Comparison of ENCODE assay signal across 15 mouse cellular contexts in the genomic region with DNA sequence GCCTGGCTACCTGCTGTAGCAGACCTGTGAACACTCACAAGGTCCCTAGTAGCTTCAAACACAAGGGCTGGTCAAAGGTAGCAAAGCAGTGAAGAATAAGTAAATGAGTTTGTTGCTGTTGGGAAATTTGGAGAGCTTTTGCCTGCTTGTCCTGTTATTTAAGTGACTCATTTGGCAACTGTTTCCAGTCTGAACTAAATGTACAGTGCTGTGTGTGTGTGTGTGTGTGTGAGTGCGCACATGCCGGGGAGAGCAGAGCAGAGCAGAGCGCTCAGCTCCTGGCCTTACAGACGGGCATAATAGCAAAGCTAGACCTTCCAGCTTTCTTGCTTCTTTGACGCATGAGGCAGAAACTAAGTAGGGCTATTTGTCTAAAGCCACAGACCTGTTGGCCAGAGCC. TPM values are rescaled to one million over a fixed set of nuclear protein-coding genes. Genes with fewer than 3 reads are reported as not detected.
DNase-seq lines count a peak whose midpoint lies in the region; ATAC-seq lines count a peak whose summit lies in the region.
"Had no signal": no experiment of that assay in that cellular context is flagged by ENCODE, and none has a peak within 500 bp of the region (broad histone marks: within the 10 kb centered on the region; RNA-seq: fewer than 3 reads in every experiment).

No protein-coding gene starts in this region.

- H3K36me3 ChIP-seq in embryonic facial prominence, embryonic 14.5 days (ENCODE audit: control insufficient read depth, insufficient read depth, low read length), result no peaks in the 10 kb centered on the region
- H3K36me3 ChIP-seq in embryonic facial prominence, embryonic 10.5 days (replicated peaks), result no peaks in the 10 kb centered on the region

- no peak overlapping the region for H3K27ac ChIP-seq in embryonic facial prominence, embryonic 14.5 days (replicated peaks; ENCODE audit: low read depth, low read length)
- no peak overlapping the region for H3K27ac ChIP-seq in embryonic facial prominence, embryonic 10.5 days (replicated peaks)

- intact Hi-C loops in left cerebral cortex, postnatal 4 days (cut with DNase I), result no loop called here
- intact Hi-C loops in left cerebral cortex, postnatal 14 days (cut with DNase I), result no loop called here

- H3K27me3 ChIP-seq in embryonic facial prominence, embryonic 14.5 days (replicated peaks; ENCODE audit: control insufficient read depth, insufficient read depth, low read length), result peaks cover 47% of the 10 kb centered on the region
- peaks cover 58% of the 10 kb centered on the region for H3K27me3 ChIP-seq in embryonic facial prominence, embryonic 10.5 days (replicated peaks; ENCODE audit: low read depth, poor library complexity, severe bottlenecking)

- WGBS in embryonic facial prominence, embryonic 14.5 days, result 79% methylated on average over 5 of the region's 5 CpGs
- WGBS in embryonic facial prominence, embryonic 10.5 days, result 84% methylated on average over 5 of the region's 5 CpGs

- no peaks in the 10 kb centered on the region for H3K9me3 ChIP-seq in embryonic facial prominence, embryonic 14.5 days (ENCODE audit: control insufficient read depth, low read length)
- no peaks in the 10 kb centered on the region for H3K9me3 ChIP-seq in embryonic facial prominence, embryonic 10.5 days

- H3K4me3 ChIP-seq in embryonic facial prominence, embryonic 14.5 days (ENCODE audit: low read depth, low read length), result no peak overlapping the region
- no peak overlapping the region for H3K4me3 ChIP-seq in embryonic facial prominence, embryonic 10.5 days

- H3K9ac ChIP-seq in embryonic facial prominence, embryonic 14.5 days (ENCODE audit: low read depth, low read length), result no peak overlapping the region

- H3K4me1 ChIP-seq in embryonic facial prominence, embryonic 14.5 days (ENCODE audit: control insufficient read depth, insufficient read depth, low read length), result peaks cover 3% of the 10 kb centered on the region
- H3K4me1 ChIP-seq in embryonic facial prominence, embryonic 10.5 days, result peaks cover 29% of the 10 kb centered on the region

- peak; percentile 48 for DNase-seq in embryonic facial prominence, embryonic 14.5 days (ENCODE audit: low spot score)
- no peak for DNase-seq in embryonic facial prominence, embryonic 10.5 days (ENCODE audit: low spot score)
- peak; percentile 25 to 60 for DNase-seq in left cerebral cortex, adult 8-10 months (ENCODE audit: low spot score in 2 of 2)
- DNase-seq in left cerebral cortex, postnatal 4 days, result no peak
- peak; percentile 43 for DNase-seq in adipocyte (ENCODE audit: low spot score)
- DNase-seq in left cerebral cortex, postnatal 14 days (ENCODE audit: low spot score in 2 of 2), result peak; percentile 65 to 82
- DNase-seq in testis, postnatal 14 days (ENCODE audit: low spot score), result no peak
- no peak for DNase-seq in spleen, postnatal 4 days (ENCODE audit: low spot score in 2 of 2)
- DNase-seq: cerebellum, adult 8-10 months; heart, postnatal 36 days had no signal

- no peak for ATAC-seq in embryonic facial prominence, embryonic 14.5 days (ENCODE audit: low read depth)
- ATAC-seq: forebrain, embryonic 16.5 days; intestine, embryonic 16.5 days had no signal

- no peak overlapping the region for H3K4me2 ChIP-seq in embryonic facial prominence, embryonic 14.5 days (ENCODE audit: low read depth, low read length)
- H3K4me2 ChIP-seq: liver, embryonic 11.5 days had no signal

RNA-seq across cellular contexts. Expression of a gene that starts 1.7 kb away (rescaled TPM):
- polyA plus RNA-seq in embryonic facial prominence, embryonic 14.5 days (2014; fragmentation: Nextera tagmentation; extraction: Ambion mirVana), result 10.8 and 12.1 TPM in 2 replicates
- 3.7 and 7.3 TPM in 2 replicates for polyA plus RNA-seq in embryonic facial prominence, embryonic 10.5 days (2016; fragmentation: Nextera tagmentation; extraction: Ambion mirVana)
- 1 to 10 TPM in 3 of 4 experiments, under 1 TPM in 1; 0.89 to 2.8 (median 1.2) TPM for total RNA-seq in left cerebral cortex, adult 8-10 months (2022)
- total RNA-seq in left cerebral cortex, postnatal 4 days (2021), result 1 to 10 TPM; 1.9 to 3.6 TPM
- total RNA-seq in left cerebral cortex, postnatal 14 days (2021), result 1 to 10 TPM; 1.4 to 2.3 TPM
- total RNA-seq: granulocyte monocyte progenitor cell, adult 5-6 weeks; neutrophil, adult 5-6 weeks had no signal

Comparison
In these comparisons a context has a peak if more than half of its experiments do, and no peak if none do; other contexts are left out.
1. DNase-seq: peak in embryonic facial prominence, embryonic 14.5 days (single experiment), left cerebral cortex, adult 8-10 months (2 of 2), adipocyte (single experiment) and left cerebral cortex, postnatal 14 days (2 of 2); none in embryonic facial prominence, embryonic 10.5 days (single experiment), left cerebral cortex, postnatal 4 days (single experiment), testis, postnatal 14 days (single experiment) and spleen, postnatal 4 days (0 of 2).